Mouse (Mus musculus): Measurements from ENCODE around the gene Pik3c2a. TPM values are rescaled to one million over a fixed set of nuclear protein-coding genes. Genes with fewer than 3 reads are reported as not detected.

Gene Pik3c2a
- total and polyA plus RNA-seq, 3 experiments: 2.6 to 3.9 TPM; not detected in 1

DNA sequence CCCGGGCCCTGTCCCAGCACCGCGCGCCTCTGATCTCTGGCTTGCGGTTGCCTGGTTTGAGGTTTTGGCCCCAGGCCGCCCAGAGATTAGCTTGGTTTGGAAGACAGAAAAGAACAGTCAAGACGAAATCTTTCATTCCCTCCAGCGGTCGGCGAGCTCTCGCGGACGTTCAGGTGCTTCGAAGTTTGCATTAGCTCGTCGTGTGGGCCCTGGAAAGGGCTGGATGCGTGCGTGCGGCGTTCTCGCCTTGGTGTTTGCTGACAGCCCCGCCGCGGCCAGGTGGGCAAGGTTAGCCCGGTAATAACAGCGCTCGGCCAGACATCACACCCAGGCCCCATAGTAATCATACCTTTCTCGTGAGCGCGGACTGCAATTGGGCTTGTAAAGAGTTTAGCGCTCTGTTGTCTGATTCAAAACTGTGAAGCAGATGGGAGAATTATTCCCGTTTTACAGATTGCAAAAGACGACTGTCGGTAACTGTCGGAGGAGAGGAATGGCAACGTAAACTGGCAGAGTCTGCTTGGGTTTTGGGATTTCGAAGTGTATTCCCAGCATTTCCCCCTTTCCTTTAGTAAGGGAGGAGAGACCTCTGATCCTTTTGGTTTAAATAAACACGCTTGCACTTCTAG, 562 bp upstream of the Pik3c2a start:
- TF ChIP-seq MAX (IDR thresholded peaks at IDR 0.05; ENCODE audit: low read length) (0 out of 2 replicates have a peak, but pooled peaks have one; percentile 6), MYB (IDR thresholded peaks at IDR 0.05; ENCODE audit: low read depth, low read length) (no peak)
- no peak for DNase-seq (ENCODE audit: low read depth, low spot score)
- Histone ChIP-seq H3K36me3 (ENCODE audit: control insufficient read depth in 1 of 2, insufficient read depth in 2 of 2, low read length in 2 of 2) (peaks cover 0 to 2% of the 10 kb centered on the region in 2 experiments; a peak in 1 of 4 replicates), H3K27ac (ENCODE audit: control insufficient read depth, low read depth, low read length) (no peak overlapping the region), H3K79me2 (ENCODE audit: control insufficient read depth, insufficient read depth, low read length, poor library complexity) (peaks cover 3% of the 10 kb centered on the region; the same call in 1 of the 2 replicates), H3K9ac (ENCODE audit: control insufficient read depth, low read depth, low read length, poor library complexity, severe bottlenecking) (peak overlapping the region; percentile 59), H3K9me3 (replicated peaks; ENCODE audit: insufficient read depth, low read length) (no peaks in the 10 kb centered on the region), H3K4me1 (ENCODE audit: control insufficient read depth in 1 of 2, insufficient read depth in 2 of 2, low read length in 2 of 2) (peaks cover 0 to 5% of the 10 kb centered on the region in 2 experiments; a peak in 2 of 4 replicates), H3K4me3 (ENCODE audit: control insufficient read depth in 1 of 2, insufficient read depth in 1 of 2, low read depth in 2 of 2, low read length in 2 of 2) (peak overlapping the region; percentile 78 to 86), H3K27me3 (ENCODE audit: control insufficient read depth in 1 of 2, insufficient read depth in 2 of 2, low read length in 2 of 2) (0 out of 4 replicates have a peak, but pooled peaks cover 0 to 2% of the 10 kb centered on the region in 2 experiments)

GRCm38 (mm10) chr7:116442226-116442625, 1.0 kb downstream of the Pik3c2a start:
- no peak overlapping the region for H3K9ac ChIP-seq (ENCODE audit: control insufficient read depth, low read depth, low read length, poor library complexity, severe bottlenecking)
- peaks cover 0 to 2% of the 10 kb centered on the region in 2 experiments; a peak in 1 of 4 replicates for H3K36me3 ChIP-seq (ENCODE audit: control insufficient read depth in 1 of 2, insufficient read depth in 2 of 2, low read length in 2 of 2)
- H3K4me3 ChIP-seq (ENCODE audit: control insufficient read depth in 1 of 2, insufficient read depth in 1 of 2, low read depth in 2 of 2, low read length in 2 of 2): peak overlapping the region in 1 of 2 experiments; percentile 78; a peak in 1 of 4 replicates
- DNase-seq (ENCODE audit: low read depth, low spot score): no peak
- H3K4me1 ChIP-seq (ENCODE audit: control insufficient read depth in 1 of 2, insufficient read depth in 2 of 2, low read length in 2 of 2): peaks cover 0 to 5% of the 10 kb centered on the region in 2 experiments; a peak in 2 of 4 replicates
- H3K27ac ChIP-seq (ENCODE audit: control insufficient read depth, low read depth, low read length): no peak overlapping the region
- H3K79me2 ChIP-seq (ENCODE audit: control insufficient read depth, insufficient read depth, low read length, poor library complexity): peaks cover 3% of the 10 kb centered on the region; the same call in 1 of the 2 replicates
- H3K27me3 ChIP-seq (ENCODE audit: control insufficient read depth in 1 of 2, insufficient read depth in 2 of 2, low read length in 2 of 2): 0 out of 4 replicates have a peak, but pooled peaks cover 0 to 2% of the 10 kb centered on the region in 2 experiments
- TF ChIP-seq EP300 (IDR thresholded peaks at IDR 0.05; ENCODE audit: low read depth in 1 of 2, low read length in 2 of 2) (no peak), TBP (IDR thresholded peaks at IDR 0.05; ENCODE audit: low read depth, low read length) (no peak), POLR2AphosphoS2 (IDR thresholded peaks at IDR 0.05; ENCODE audit: low read length) (no peak), MEF2A (IDR thresholded peaks at IDR 0.05; ENCODE audit: extremely low read depth, insufficient replicate concordance, low read depth, low read length, poor library complexity, severe bottlenecking) (no peak), POLR2A (IDR thresholded peaks at IDR 0.05; ENCODE audit: control insufficient read depth in 1 of 2, insufficient read depth in 1 of 2, low read depth in 1 of 2, low read length in 2 of 2, poor library complexity in 1 of 2) (no peak), KAT2A (conservative IDR thresholded peaks at IDR 0.05; ENCODE audit: low read depth, low read length) (no peak)
- H3K9me3 ChIP-seq (replicated peaks; ENCODE audit: insufficient read depth, low read length): no peaks in the 10 kb centered on the region

DNA sequence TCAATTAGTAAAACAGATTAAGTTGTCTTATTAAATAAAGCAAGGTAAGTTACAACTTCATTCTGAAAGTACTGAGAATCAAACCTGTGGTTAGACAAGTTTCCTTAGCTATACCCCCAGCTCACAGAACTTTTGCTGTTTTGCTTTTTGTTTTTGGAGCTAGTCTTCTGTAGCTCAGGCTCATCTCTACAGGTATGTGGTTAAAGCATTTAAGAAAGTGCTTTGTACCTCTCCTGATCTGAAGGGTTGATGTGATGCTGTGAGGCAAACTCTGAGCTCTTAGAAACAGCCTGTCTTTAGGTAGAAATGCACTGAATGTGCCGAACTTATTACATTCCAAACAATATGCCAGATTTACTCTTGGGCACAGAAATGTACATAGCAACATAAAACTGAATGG, 1.9 kb downstream of the Pik3c2a start:
- TF ChIP-seq TCF12 (IDR thresholded peaks at IDR 0.05; ENCODE audit: low read depth, low read length) (no peak), ZC3H11A (IDR thresholded peaks at IDR 0.05; ENCODE audit: low read depth, low read length) (no peak), CHD2 (IDR thresholded peaks at IDR 0.05; ENCODE audit: low read length) (no peak), EP300 (IDR thresholded peaks at IDR 0.05; ENCODE audit: low read depth in 1 of 2, low read length in 2 of 2) (no peak), MYC (IDR thresholded peaks at IDR 0.05; ENCODE audit: low read depth, low read length) (no peak), KAT2A (conservative IDR thresholded peaks at IDR 0.05; ENCODE audit: low read depth, low read length) (no peak), ETS1 (IDR thresholded peaks at IDR 0.05; ENCODE audit: low read depth, low read length) (no peak)
- DNase-seq (ENCODE audit: low read depth, low spot score): no peak
- Histone ChIP-seq H3K27ac (ENCODE audit: control insufficient read depth, low read depth, low read length) (no peak overlapping the region), H3K9me3 (replicated peaks; ENCODE audit: insufficient read depth, low read length) (no peaks in the 10 kb centered on the region), H3K36me3 (ENCODE audit: control insufficient read depth in 1 of 2, insufficient read depth in 2 of 2, low read length in 2 of 2) (peaks cover 0 to 2% of the 10 kb centered on the region in 2 experiments; a peak in 1 of 4 replicates), H3K27me3 (ENCODE audit: control insufficient read depth in 1 of 2, insufficient read depth in 2 of 2, low read length in 2 of 2) (no peaks in the 10 kb centered on the region), H3K79me2 (ENCODE audit: control insufficient read depth, insufficient read depth, low read length, poor library complexity) (peaks cover 3% of the 10 kb centered on the region; the same call in 1 of the 2 replicates), H3K4me1 (ENCODE audit: control insufficient read depth in 1 of 2, insufficient read depth in 2 of 2, low read length in 2 of 2) (peaks cover 0 to 5% of the 10 kb centered on the region in 2 experiments; a peak in 2 of 4 replicates), H3K9ac (ENCODE audit: control insufficient read depth, low read depth, low read length, poor library complexity, severe bottlenecking) (no peak overlapping the region), H3K4me3 (ENCODE audit: control insufficient read depth in 1 of 2, insufficient read depth in 1 of 2, low read depth in 2 of 2, low read length in 2 of 2) (no peak overlapping the region)
